Mouse (Mus musculus) large intestine, adult 2 months (tissue): Measurements from ENCODE around the gene Ivl. TPM values are rescaled to one million over a fixed set of nuclear protein-coding genes. Genes with fewer than 3 reads are reported as not detected.

Source experiments
- polyA plus RNA-seq: library from polyadenylated mRNA; depleted of rRNA; stranded (reverse); fragments of >200 nt; gene quantifications from 2 replicates; pipeline ENCODE4 v1.2.3, GENCODE M21; 2012; rRNA removed

Ivl gene
- polyA plus RNA-seq, 1 experiment: not detected

Other genes starting within 250 kb of the Ivl start
- gene Sprr2d, start 234.6 kb downstream of the Ivl start, polyA plus RNA-seq: not detected in 2 replicates
- gene Sprr2e, start 221.6 kb downstream of the Ivl start, polyA plus RNA-seq: not detected in 2 replicates
- gene Sprr2f, start 208.5 kb downstream of the Ivl start, polyA plus RNA-seq: not detected in 2 replicates
- gene Sprr2h, start 188.1 kb downstream of the Ivl start, polyA plus RNA-seq: 0.16 TPM in 1 of 2 replicates, not detected in the other
- gene Sprr2i, start 165.7 kb downstream of the Ivl start, polyA plus RNA-seq: not detected in 2 replicates
- gene Sprr2j-ps, start 155.7 kb downstream of the Ivl start, polyA plus RNA-seq: not detected in 2 replicates
- 7.5 and 8.2 TPM in 2 replicates for gene Gm9774, start 144.3 kb downstream of the Ivl start, polyA plus RNA-seq
- not detected in 2 replicates for gene Sprr2k, start 141.2 kb downstream of the Ivl start, polyA plus RNA-seq
- gene Sprr1b, start 134.9 kb downstream of the Ivl start, polyA plus RNA-seq: not detected in 2 replicates
- gene Sprr3, start 115.0 kb downstream of the Ivl start, polyA plus RNA-seq: 0.37 TPM in 1 of 2 replicates, not detected in the other
- 8.5 and 16.7 TPM in 2 replicates for gene Sprr1a, start 87.8 kb downstream of the Ivl start, polyA plus RNA-seq
- not detected in 2 replicates for gene Sprr4, start 73.2 kb downstream of the Ivl start, polyA plus RNA-seq
- not detected in 2 replicates for gene 2310046K23Rik, start 39.2 kb downstream of the Ivl start, polyA plus RNA-seq
- 0.69 TPM in 1 of 2 replicates, not detected in the other for gene Smcp, start 15.3 kb upstream of the Ivl start, polyA plus RNA-seq
- not detected in 2 replicates for gene 2210017I01Rik, start 33.8 kb upstream of the Ivl start, polyA plus RNA-seq
- not detected in 2 replicates for gene Lce6a, start 47.9 kb upstream of the Ivl start, polyA plus RNA-seq
- not detected in 2 replicates for gene Lce1a1, start 74.6 kb upstream of the Ivl start, polyA plus RNA-seq
- gene Lce1b, start 83.2 kb upstream of the Ivl start, polyA plus RNA-seq: 0.15 TPM in 1 of 2 replicates, not detected in the other
- not detected in 2 replicates for gene Lce1a2, start 96.6 kb upstream of the Ivl start, polyA plus RNA-seq
- not detected in 2 replicates for gene Lce1c, start 105.5 kb upstream of the Ivl start, polyA plus RNA-seq
- gene Lce1d, start 113.5 kb upstream of the Ivl start, polyA plus RNA-seq: not detected in 2 replicates
- gene Lce1e, start 135.3 kb upstream of the Ivl start, polyA plus RNA-seq: not detected in 2 replicates
- not detected in 2 replicates for gene Lce1f, start 146.6 kb upstream of the Ivl start, polyA plus RNA-seq
- not detected in 2 replicates for gene Gm38119, start 165.4 kb upstream of the Ivl start, polyA plus RNA-seq
- gene Lce1g, start 178.6 kb upstream of the Ivl start, polyA plus RNA-seq: not detected in 2 replicates
- gene Lce1h, start 191.3 kb upstream of the Ivl start, polyA plus RNA-seq: not detected in 2 replicates
- not detected in 2 replicates for gene Lce1i, start 205.2 kb upstream of the Ivl start, polyA plus RNA-seq
- not detected in 2 replicates for gene Lce1j, start 216.8 kb upstream of the Ivl start, polyA plus RNA-seq
- not detected in 2 replicates for gene Lce1k, start 234.2 kb upstream of the Ivl start, polyA plus RNA-seq